Mouse (Mus musculus): ENCODE results near the gene Mfsd12.

Gene Mfsd12

GRCm38 (mm10) chr10:81323791-81324530 is 33.3 kb upstream of the Mfsd12 start:
- no peak for TF ChIP-seq GATA4 (IDR thresholded peaks at IDR 0.05; ENCODE audit: insufficient replicate concordance, low read length)

- no peak for TF ChIP-seq GATA4 (IDR thresholded peaks at IDR 0.05; ENCODE audit: insufficient replicate concordance, low read length)
Measured at GRCm38 (mm10) chr10:81325176-81325575, 32.1 kb upstream of the Mfsd12 start.

- no peak for TF ChIP-seq GATA4 (IDR thresholded peaks at IDR 0.05; ENCODE audit: insufficient replicate concordance, low read length)
Measured at GRCm38 (mm10) chr10:81325781-81326180, 31.5 kb upstream of the Mfsd12 start.

DNA sequence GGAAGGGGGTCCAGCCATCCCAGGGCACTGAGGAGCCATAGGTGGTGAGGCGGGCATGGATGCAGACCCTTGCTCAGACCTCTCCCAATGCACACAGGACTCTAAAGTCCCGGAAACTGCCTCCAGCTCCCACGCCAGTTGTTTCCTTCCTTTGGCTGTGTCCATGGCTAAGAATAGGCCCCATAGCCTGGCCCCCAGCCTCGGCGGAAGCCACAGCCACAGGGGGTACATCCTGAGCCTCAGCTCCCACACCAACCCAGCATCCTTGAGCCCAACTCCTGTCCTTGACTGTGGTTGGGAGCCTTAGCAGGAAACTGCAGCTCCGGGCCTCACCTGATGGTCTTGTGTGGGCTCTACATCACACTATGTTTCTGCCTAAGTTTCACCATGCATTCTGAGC is 30.4 kb upstream of the Mfsd12 start:
- TF ChIP-seq GATA4 (IDR thresholded peaks at IDR 0.05; ENCODE audit: insufficient replicate concordance, low read length): peak; percentile 41; the same call in 1 of the 2 replicates

GRCm38 (mm10) chr10:81327959-81328358 is 29.3 kb upstream of the Mfsd12 start:
- peak; percentile 72; the same call in 1 of the 2 replicates for TF ChIP-seq GATA4 (IDR thresholded peaks at IDR 0.05; ENCODE audit: insufficient replicate concordance, low read length)

DNA sequence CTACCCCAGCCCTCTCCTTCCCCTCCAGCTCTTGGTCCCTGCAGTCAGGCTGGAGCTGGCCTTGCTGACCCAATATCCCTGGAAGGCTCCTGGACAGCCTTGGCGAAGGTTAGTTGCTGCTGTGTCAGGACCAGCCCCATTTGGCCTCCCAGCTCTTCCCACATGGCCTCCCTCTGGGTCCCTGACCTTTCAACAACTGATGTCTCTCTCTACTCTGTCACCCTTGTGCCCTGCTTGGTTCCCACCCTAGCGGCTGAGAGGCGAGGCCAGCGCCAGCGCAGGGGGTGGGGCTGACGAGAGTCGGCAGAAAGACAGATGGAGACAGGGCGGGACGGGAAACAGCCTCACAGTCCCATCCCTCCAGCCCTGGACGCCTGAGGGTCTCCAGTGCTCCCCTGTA is 28.9 kb upstream of the Mfsd12 start, which contains the start of gene Tbxa2r:
Gene Tbxa2r, plus strand, starts transcription at position 346 of the 400 bp plus-strand sequence.
- TF ChIP-seq GATA4 (IDR thresholded peaks at IDR 0.05; ENCODE audit: insufficient replicate concordance, low read length): no peak

DNA sequence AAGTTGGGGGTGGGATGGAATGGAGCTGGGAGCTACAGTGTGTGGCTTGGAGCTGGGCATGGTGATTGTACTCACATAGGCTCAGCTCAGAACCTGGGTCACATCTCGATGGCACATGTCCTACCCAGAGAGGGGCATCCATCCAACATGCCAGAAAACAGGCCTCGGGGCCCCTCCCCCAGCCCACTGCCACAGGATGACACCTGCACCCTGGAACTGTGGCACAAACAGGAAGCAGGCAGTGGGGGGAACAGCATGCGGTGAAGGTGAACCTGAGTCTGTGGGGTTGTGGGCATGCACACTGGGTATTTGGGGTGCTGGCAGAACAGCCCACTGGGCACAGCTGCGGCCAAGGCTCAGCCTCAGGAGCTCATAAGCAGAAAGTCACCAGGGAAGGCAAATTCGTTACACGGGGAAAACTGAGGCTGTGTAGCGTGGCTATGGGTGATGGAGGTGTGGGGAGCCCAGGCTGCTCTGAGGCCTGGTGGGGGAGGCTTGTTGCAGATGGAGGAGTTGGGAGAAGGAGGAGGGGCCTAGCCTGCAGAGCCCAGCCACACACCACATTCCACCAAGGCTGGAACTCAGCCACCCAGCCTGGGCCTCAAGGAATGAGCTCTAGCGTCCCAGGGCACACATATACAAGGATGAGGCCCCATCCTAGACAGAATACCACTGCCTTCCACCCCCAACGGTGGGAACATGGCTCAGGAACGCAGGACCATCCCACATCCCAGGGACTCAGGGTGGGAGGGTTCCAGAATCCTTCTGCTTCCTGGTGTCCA is 27.9 kb upstream of the Mfsd12 start:
- no peak for TF ChIP-seq GATA4 (IDR thresholded peaks at IDR 0.05; ENCODE audit: insufficient replicate concordance, low read length)

DNA sequence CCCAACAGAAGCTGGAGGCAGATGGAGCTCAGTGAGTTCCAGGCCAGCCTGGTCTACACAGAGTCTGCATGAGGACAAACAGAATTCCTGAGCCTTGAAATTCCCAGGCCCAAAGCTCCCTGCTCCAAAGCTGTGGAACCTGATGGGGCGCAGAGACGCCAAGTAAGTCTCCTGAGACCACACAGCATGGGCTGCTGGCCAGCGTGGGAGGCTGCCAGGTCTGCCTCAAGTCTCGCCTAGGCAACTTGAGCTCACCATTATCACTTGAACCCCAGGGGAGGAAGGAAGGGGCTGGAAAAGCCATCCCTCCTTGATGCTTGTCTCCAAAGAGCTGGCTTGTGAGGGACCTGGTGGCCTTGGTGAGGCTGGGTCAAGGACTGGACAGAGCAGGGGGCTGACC is 27.3 kb upstream of the Mfsd12 start:
- TF ChIP-seq GATA4 (IDR thresholded peaks at IDR 0.05; ENCODE audit: insufficient replicate concordance, low read length): no peak

DNA sequence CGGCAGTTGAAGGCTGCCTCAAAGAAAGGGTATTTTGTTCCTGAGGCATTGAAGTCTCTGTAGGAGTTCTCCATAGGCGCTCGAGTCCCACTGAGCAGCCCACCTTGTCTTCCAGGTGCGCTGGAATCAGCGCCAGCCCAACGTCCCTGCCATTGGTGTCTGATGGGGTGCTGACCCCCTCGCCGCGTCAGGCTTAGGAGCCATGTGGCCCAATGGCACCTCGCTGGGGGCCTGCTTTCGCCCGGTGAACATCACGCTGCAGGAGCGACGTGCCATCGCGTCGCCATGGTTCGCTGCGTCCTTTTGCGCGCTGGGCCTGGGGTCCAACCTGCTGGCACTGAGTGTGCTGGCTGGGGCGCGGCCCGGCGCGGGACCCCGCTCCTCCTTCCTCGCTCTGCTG is 25.0 kb upstream of the Mfsd12 start:
- TF ChIP-seq GATA4 (IDR thresholded peaks at IDR 0.05; ENCODE audit: insufficient replicate concordance, low read length): no peak

- no peak for TF ChIP-seq GATA4 (IDR thresholded peaks at IDR 0.05; ENCODE audit: insufficient replicate concordance, low read length)
Measured at GRCm38 (mm10) chr10:81334324-81334723, 23.0 kb upstream of the Mfsd12 start.

- no peak for TF ChIP-seq GATA4 (IDR thresholded peaks at IDR 0.05; ENCODE audit: insufficient replicate concordance, low read length)
Measured at GRCm38 (mm10) chr10:81335393-81336340, 21.6 kb upstream of the Mfsd12 start.

DNA sequence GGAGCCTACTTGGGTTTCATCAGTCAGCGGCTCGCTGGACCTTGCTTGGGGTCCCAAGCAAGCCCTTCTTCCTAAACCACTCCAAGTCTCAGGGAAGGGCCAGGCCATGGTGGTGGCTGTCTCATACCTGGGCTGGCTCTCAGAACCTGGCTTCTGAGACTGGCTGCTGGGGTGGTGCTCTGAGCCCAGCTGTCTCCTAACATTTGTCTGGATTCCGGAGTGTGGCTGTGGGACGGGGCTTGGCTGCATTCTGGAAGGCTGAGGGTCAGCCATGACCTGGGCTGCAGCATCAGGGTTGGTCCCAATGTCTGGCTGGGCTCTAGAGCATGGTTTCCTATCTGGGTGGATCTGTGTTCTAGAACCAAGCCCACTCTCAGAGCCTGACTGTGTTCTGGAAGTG is 20.7 kb upstream of the Mfsd12 start:
- no peak for TF ChIP-seq GATA4 (IDR thresholded peaks at IDR 0.05; ENCODE audit: insufficient replicate concordance, low read length)

- TF ChIP-seq GATA4 (IDR thresholded peaks at IDR 0.05; ENCODE audit: insufficient replicate concordance, low read length): no peak
Measured at GRCm38 (mm10) chr10:81340551-81341332, 16.5 kb upstream of the Mfsd12 start.

- no peak for TF ChIP-seq GATA4 (IDR thresholded peaks at IDR 0.05; ENCODE audit: insufficient replicate concordance, low read length)
Measured at GRCm38 (mm10) chr10:81341333-81341949, 15.8 kb upstream of the Mfsd12 start.
